Mouse (Mus musculus): ENCODE measurements around the gene Tbx1.
"Not testable (repeated sequence)": the region's sequence is repeated elsewhere in the genome, so short reads cannot be mapped to it uniquely, and the experiment has no call there.

The Tbx1 gene

DNA sequence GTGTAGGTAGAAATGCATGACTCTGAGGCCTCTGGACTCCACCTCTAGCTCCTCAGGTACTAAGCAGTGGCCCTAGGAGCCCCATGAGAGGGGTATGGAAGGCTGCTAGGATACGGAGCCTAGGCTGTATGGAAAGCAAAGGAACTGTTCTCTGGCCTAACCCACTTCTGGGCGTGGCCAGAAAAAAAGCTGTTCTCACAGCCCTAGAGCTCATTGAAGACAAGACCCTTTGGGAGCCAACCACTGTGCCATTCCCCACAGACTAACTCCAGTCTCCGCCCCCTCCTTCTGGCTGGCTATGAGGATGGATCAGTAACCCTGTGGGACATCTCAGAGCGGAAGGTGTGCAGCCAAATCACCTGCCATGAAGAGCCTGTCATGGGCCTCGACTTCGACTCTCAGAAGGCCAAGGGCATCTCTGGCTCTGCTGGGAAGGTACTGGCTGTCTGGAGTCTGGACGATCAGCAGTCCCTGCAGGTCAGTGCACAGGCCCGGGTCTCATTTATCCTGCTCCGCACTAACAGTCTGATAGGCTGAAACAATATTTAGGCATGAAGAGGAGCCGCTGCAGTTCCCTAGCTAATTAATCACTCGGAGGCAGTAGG is 38.3 kb downstream of the Tbx1 start:
- no peak for DNase-seq (ENCODE audit: low read depth, low spot score)

DNA sequence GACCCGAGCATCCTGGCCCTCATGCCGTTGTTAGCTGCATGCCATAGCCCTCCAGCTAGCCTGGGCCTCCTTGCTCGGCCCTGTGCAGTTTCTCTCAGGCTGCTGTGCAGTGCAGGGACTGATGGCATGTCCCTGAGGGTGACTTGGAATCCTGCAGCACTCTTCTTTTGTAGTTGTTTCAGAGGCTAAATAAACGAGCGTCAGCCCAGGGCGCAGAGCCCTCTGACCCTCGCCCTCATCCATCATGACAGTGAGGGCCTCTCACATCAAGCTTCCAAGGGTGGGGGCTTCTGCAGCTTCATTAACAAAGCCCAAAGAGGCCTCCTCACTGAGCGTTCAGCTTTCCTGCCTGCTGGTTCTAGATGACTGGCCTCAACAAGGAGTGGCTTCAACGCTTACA is 38.9 kb downstream of the Tbx1 start:
- DNase-seq (ENCODE audit: low read depth, low spot score), result no peak

DNA sequence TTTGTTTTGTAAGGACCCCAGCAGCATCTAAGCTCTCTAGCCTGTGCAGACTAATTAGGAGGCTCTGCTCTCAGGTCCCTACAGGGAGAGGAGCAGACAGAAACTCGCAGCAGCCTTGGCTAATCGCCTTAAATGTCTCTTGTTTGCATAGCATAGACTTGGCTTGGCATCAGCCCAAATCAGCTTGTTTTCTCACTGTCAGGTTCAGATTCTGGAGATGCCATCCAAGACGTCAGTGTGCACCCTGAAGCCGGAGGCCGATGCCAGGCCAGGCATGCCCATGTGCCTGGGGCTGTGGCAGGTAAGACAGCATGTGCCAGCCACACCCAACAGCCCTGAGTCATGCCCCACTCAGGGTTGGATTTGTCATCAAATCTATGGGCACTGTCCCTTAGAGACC is 42.6 kb downstream of the Tbx1 start:
- DNase-seq (ENCODE audit: low read depth, low spot score), result peak; percentile 18

DNA sequence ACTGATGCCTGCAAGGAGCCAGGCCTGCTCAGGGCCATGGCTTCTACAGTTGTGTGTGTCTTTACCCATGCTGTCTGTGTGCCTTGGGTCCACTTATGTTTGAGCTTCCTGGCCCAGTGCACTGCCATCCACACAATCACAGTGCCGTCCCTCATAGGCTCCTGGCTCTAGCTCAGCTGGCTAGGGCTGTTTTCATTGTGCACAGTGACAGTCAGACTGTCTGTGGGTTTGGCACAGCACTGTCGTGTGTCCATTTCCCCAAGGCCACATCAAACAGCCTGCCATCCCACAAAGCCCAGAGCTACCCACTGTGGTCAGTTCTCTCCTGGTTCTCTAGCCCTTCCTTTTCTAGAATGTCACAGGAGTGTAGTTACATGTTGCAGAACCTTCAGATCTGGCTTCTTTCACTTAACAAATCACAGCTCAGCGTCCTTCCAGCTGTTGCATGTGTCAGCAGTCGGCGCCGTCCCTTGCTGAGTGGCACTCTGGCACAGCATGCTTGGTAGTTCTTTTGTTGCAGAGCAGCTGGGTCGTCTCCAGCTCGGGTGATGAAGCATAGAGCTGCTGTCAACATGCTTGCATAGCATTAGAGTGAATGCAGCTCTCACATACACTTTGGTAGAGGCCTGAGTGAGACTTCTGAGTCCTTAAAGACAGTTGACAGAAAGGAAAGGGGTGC is 47.2 kb downstream of the Tbx1 start:
- peak; percentile 54 for DNase-seq (ENCODE audit: low read depth, low spot score)

DNA sequence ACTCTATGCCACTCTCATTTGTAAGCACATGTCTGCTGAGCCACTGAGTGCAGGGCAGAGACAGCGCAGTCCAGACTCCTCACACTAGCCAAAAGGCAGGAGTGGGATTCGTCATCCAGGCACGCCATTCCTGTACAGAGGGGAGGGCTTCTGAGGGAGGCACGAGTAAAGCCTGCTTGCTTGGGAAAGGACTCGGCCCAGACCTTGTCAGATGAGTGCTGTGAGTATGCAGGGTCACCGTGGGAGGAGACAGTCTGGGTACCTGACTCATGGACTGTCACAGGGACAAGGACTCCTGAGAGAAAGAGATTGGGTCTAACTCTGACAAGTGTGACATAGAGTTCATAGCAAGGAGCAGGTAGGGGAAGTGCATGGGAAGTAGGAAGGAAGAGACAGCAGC is 51.2 kb downstream of the Tbx1 start:
- no peak for DNase-seq (ENCODE audit: low read depth, low spot score)

DNA sequence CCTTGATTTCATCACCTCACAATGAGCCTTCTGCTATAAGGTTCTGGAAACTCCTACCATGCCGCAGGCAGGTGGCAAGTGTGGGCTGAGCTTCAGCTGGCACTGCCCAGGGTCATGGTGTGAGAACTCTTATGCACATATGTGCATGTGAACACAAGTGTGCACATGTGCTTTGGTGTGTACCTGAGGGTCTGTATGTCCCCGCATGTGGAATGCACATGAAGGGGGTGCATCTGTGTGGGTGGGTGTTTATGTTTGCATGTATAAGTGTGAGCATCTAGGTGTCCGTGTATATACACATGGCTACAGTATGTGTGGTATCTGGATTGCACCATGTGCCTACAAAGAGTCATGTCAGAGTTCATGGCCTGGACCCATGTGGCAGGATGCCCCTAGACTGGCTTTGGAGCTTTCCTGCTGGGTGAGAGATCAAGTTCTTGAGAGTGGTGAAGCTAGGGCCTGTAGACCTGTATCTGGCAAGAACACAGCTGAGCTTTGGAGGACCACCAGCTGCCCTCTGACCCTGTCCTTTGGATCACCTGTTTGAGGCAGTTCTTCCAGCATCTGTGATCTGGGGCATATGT is 53.0 kb downstream of the Tbx1 start:
- no peak for DNase-seq (ENCODE audit: low read depth, low spot score)

DNA sequence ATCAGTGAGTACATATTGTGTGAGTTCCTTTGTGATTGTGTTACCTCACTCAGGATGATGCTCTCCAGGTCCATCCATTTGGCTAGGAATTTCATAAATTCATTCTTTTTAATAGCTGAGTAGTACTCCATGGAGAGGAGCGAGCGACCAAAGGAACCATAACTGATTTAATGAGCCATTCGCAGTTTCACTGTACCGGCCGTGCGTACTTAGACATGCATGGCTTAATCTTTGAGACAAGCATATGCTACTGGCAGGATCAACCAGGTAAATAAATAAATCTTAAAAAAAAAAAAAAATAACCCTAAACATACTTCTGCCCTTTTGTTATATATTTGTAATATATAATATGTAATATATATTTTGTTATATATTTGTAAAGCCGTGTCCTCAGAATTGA is 57.4 kb downstream of the Tbx1 start:
- not testable (repeated sequence) for DNase-seq (ENCODE audit: low read depth, low spot score)

All from 3T3-L1 (cell line).